Mouse (Mus musculus) MEL (cell line): ENCODE data around the gene Plcb3. TPM values are rescaled to one million over a fixed set of nuclear protein-coding genes. Genes with fewer than 3 reads are reported as not detected.

Experiments
- DNase-seq: peaks from one replicate; pipeline ENCODE4 v3.0.0; 2011; ENCODE audit warnings: low read depth, low spot score
- H3K27ac ChIP-seq: 2 replicates; pipeline ENCODE4 v1.5.1; 2012; ENCODE audit warnings: low read depth, mild to moderate bottlenecking, control low read depth, low read length, moderate library complexity; ENCODE audit not compliant: control insufficient read depth
- H3K27me3 ChIP-seq, 2 experiments: fragments of 150-350 bp in 1 of 2; sonication (generic) in 1 of 2; 2 replicates each; pipeline ENCODE4 v1.6.1; 2012; ENCODE audit warnings: low read length in 2 of 2, mild to moderate bottlenecking in 2 of 2, improper control_type of control experiment in 1 of 2, moderate library complexity in 1 of 2; ENCODE audit not compliant: insufficient read depth in 2 of 2, control insufficient read depth in 1 of 2
- H3K36me3 ChIP-seq, 2 experiments: 2 replicates each; pipeline ENCODE4 v1.6.1; 2012 to 2014; ENCODE audit warnings: low read length in 2 of 2, improper control_type of control experiment in 1 of 2, inconsistent platforms in 1 of 2, mild to moderate bottlenecking in 1 of 2; ENCODE audit not compliant: insufficient read depth in 2 of 2, control insufficient read depth in 1 of 2
- H3K4me1 ChIP-seq, 2 experiments: fragments of 150-350 bp in 1 of 2; sonication (generic) in 1 of 2; 2 replicates each; pipeline ENCODE4 v1.6.1; 2012; ENCODE audit warnings: low read length in 2 of 2, improper control_type of control experiment in 1 of 2, mild to moderate bottlenecking in 1 of 2; ENCODE audit not compliant: insufficient read depth in 2 of 2, control insufficient read depth in 1 of 2
- H3K4me3 ChIP-seq, 2 experiments: fragments of 150-350 bp in 1 of 2; sonication (generic) in 1 of 2; 2 replicates each; pipeline ENCODE4 v1.5.1; 2012; ENCODE audit warnings: low read depth in 2 of 2, low read length in 2 of 2, mild to moderate bottlenecking in 2 of 2, moderate library complexity in 2 of 2, control low read depth in 1 of 2, improper control_type of control experiment in 1 of 2; ENCODE audit not compliant: control insufficient read depth in 1 of 2, insufficient read depth in 1 of 2
- H3K79me2 ChIP-seq: 2 replicates; pipeline ENCODE4 v1.6.1; 2012; ENCODE audit warnings: mild to moderate bottlenecking, low read length, moderate library complexity; ENCODE audit not compliant: control insufficient read depth, poor library complexity, insufficient read depth
- H3K9ac ChIP-seq: 2 replicates; pipeline ENCODE4 v1.6.1; 2012; ENCODE audit warnings: low read depth, mild to moderate bottlenecking, control low read depth, low read length, moderate library complexity; ENCODE audit not compliant: control insufficient read depth, poor library complexity, severe bottlenecking
- H3K9me3 ChIP-seq: fragments of 150-350 bp; sonication (generic); replicated peaks from 2 replicates; pipeline ENCODE4 v1.6.1; 2012; ENCODE audit warnings: mild to moderate bottlenecking, low read length, improper control_type of control experiment, moderate library complexity; ENCODE audit not compliant: insufficient read depth
- BHLHE40 ChIP-seq: IDR thresholded peaks from 2 replicates; pipeline ENCODE4 v1.6.1; 2012; ENCODE audit warnings: low read depth, mild to moderate bottlenecking, inconsistent platforms, low read length, improper control_type of control experiment, borderline replicate concordance
- CTCF ChIP-seq, 3 experiments: IDR thresholded peaks in 2 of 3; conservative IDR thresholded peaks in 1 of 3; 2 replicates each; pipeline ENCODE4 v1.5.1; 2011 to 2012; ENCODE audit warnings: low read length in 3 of 3, low read depth in 2 of 3, mild to moderate bottlenecking in 2 of 3, improper control_type of control experiment in 1 of 3, inconsistent platforms in 1 of 3, mixed read lengths in 1 of 3, moderate library complexity in 1 of 3; ENCODE audit not compliant: control insufficient read depth in 1 of 3, insufficient read depth in 1 of 3, poor library complexity in 1 of 3, severe bottlenecking in 1 of 3
- ELF1 ChIP-seq: IDR thresholded peaks from 2 replicates; pipeline ENCODE4 v1.6.1; 2014; ENCODE audit warnings: low read depth, mild to moderate bottlenecking, inconsistent platforms, low read length, improper control_type of control experiment, moderate library complexity
- ETS1 ChIP-seq: IDR thresholded peaks from 2 replicates; pipeline ENCODE4 v1.6.1; 2012; ENCODE audit warnings: low read depth, mild to moderate bottlenecking, inconsistent platforms, low read length, improper control_type of control experiment, moderate library complexity
- GATA1 ChIP-seq: IDR thresholded peaks from 2 replicates; pipeline ENCODE4 v1.6.1; 2011; ENCODE audit warnings: low read depth, low read length, improper control_type of control experiment
- HCFC1 ChIP-seq: IDR thresholded peaks from 2 replicates; pipeline ENCODE4 v1.6.1; 2012; ENCODE audit warnings: low read depth, mild to moderate bottlenecking, inconsistent platforms, low read length, improper control_type of control experiment, moderate library complexity
- KAT2A ChIP-seq: conservative IDR thresholded peaks from 2 replicates; pipeline ENCODE4 v1.6.1; 2012; ENCODE audit warnings: low read depth, low read length, improper control_type of control experiment, inconsistent platforms
- MAFK ChIP-seq: IDR thresholded peaks from 2 replicates; pipeline ENCODE4 v1.6.1; 2011; ENCODE audit warnings: low read depth, mild to moderate bottlenecking, low read length, improper control_type of control experiment, borderline replicate concordance
- MAX ChIP-seq: IDR thresholded peaks from 2 replicates; pipeline ENCODE4 v1.6.1; 2011; ENCODE audit warnings: low read length, improper control_type of control experiment
- MAZ ChIP-seq: IDR thresholded peaks from 2 replicates; pipeline ENCODE4 v1.6.1; 2012; ENCODE audit warnings: low read depth, mild to moderate bottlenecking, inconsistent platforms, low read length, improper control_type of control experiment
- MEF2A ChIP-seq: IDR thresholded peaks from 2 replicates; pipeline ENCODE4 v1.6.1; 2014; ENCODE audit warnings: low read depth, mild to moderate bottlenecking, inconsistent platforms, low read length, improper control_type of control experiment; ENCODE audit not compliant: poor library complexity, insufficient replicate concordance, severe bottlenecking; ENCODE audit errors: extremely low read depth
- MYB ChIP-seq: IDR thresholded peaks from 2 replicates; pipeline ENCODE4 v1.6.1; 2011; ENCODE audit warnings: mild to moderate bottlenecking, low read depth, low read length, improper control_type of control experiment
- MYC ChIP-seq: IDR thresholded peaks from 2 replicates; pipeline ENCODE4 v1.6.1; 2011; ENCODE audit warnings: low read depth, mild to moderate bottlenecking, low read length, improper control_type of control experiment, moderate library complexity
- NELFE ChIP-seq: IDR thresholded peaks from 2 replicates; pipeline ENCODE4 v1.6.1; 2011; ENCODE audit warnings: low read depth, low read length, improper control_type of control experiment
- NRF1 ChIP-seq: IDR thresholded peaks from 2 replicates; pipeline ENCODE4 v1.6.1; 2014; ENCODE audit warnings: low read depth, mild to moderate bottlenecking, inconsistent platforms, low read length, improper control_type of control experiment, moderate library complexity; ENCODE audit not compliant: poor library complexity, insufficient read depth, severe bottlenecking
- POLR2AphosphoS2 ChIP-seq: IDR thresholded peaks from 2 replicates; pipeline ENCODE4 v1.6.1; 2011; ENCODE audit warnings: low read length, improper control_type of control experiment
- POLR2AphosphoS5 ChIP-seq: IDR thresholded peaks from 2 replicates; pipeline ENCODE4 v1.6.1; 2012; ENCODE audit warnings: low read depth, borderline replicate concordance, mild to moderate bottlenecking, inconsistent platforms, low read length, moderate library complexity, mixed read lengths
- RAD21 ChIP-seq: IDR thresholded peaks from 2 replicates; pipeline ENCODE4 v1.6.1; 2011; ENCODE audit warnings: mild to moderate bottlenecking, low read depth, low read length, improper control_type of control experiment
- RCOR1 ChIP-seq: IDR thresholded peaks from 2 replicates; pipeline ENCODE4 v1.6.1; 2012; ENCODE audit warnings: low read depth, mild to moderate bottlenecking, inconsistent platforms, low read length, improper control_type of control experiment
- SMC3 ChIP-seq: IDR thresholded peaks from 2 replicates; pipeline ENCODE4 v1.6.1; 2011; ENCODE audit warnings: low read depth, low read length, improper control_type of control experiment
- TBP ChIP-seq: IDR thresholded peaks from 2 replicates; pipeline ENCODE4 v1.8.0; 2011; ENCODE audit warnings: low read depth, low read length, improper control_type of control experiment
- USF1 ChIP-seq: IDR thresholded peaks from 2 replicates; pipeline ENCODE4 v1.6.1; 2014; ENCODE audit warnings: low read depth, mild to moderate bottlenecking, inconsistent platforms, low read length, improper control_type of control experiment, moderate library complexity
- USF2 ChIP-seq, 2 experiments: IDR thresholded peaks; 2 replicates each; pipeline ENCODE4 v1.6.1; 2011 to 2012; ENCODE audit warnings: improper control_type of control experiment in 2 of 2, low read length in 2 of 2, borderline replicate concordance in 1 of 2, inconsistent platforms in 1 of 2, low read depth in 1 of 2, mild to moderate bottlenecking in 1 of 2; ENCODE audit not compliant: insufficient read depth in 1 of 2
- ZMIZ1 ChIP-seq: IDR thresholded peaks from 2 replicates; pipeline ENCODE4 v1.6.1; 2012; ENCODE audit warnings: low read depth, mild to moderate bottlenecking, inconsistent platforms, low read length, improper control_type of control experiment, moderate library complexity
- polyA plus RNA-seq, 2 experiments: library from polyadenylated mRNA; stranded (reverse) in 1 of 2; unstranded in 1 of 2; fragments of >175 nt in 1 of 2; fragments of >200 nt in 1 of 2; gene quantifications; 2 replicates each; pipeline versions ENCODE4 v1.2.1 to v1.2.4; 2012; ENCODE audit warnings: low replicate concordance in 2 of 2, low read depth in 1 of 2; ENCODE audit not compliant: insufficient read length in 2 of 2, insufficient read depth in 1 of 2, missing spikeins in 1 of 2
- total RNA-seq: library from RNA; depleted of rRNA; stranded (reverse); fragments of 300-350 nt; gene quantifications from 2 replicates; pipeline ENCODE4 v1.2.3, GENCODE M21; 2012

The Plcb3 gene
- total and polyA plus RNA-seq, 3 experiments = 12.6 to 30.8 TPM; not detected in 1

DNA sequence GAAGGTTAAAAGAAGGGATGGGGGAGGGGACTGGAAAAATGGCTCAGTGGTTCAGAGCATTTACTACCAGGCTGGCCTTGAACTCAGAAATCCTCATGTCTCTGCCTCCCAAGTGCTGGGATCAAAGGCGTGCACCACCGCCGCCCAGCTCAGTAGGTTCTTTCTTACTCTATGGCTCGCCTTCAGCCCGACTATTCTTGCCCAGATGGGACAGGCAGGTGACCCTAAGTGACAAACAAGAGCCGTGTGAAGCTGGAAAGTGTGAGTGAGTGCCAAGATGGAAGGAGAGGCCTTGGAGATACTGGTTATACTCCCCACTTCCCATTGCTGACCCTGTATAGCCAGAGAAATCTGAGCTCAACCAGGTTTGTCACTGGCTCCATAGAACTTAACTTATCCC lies 32.6 kb downstream of the Plcb3 start:
- peaks cover 8% of the 10 kb centered on the region; the same call in 1 of the 2 replicates for H3K79me2 ChIP-seq
- no peak overlapping the region for H3K4me3 ChIP-seq
- no peak for DNase-seq
- no peak overlapping the region for H3K27ac ChIP-seq
- no peak overlapping the region for H3K9ac ChIP-seq
- H3K9me3 ChIP-seq = no peaks in the 10 kb centered on the region
- H3K27me3 ChIP-seq = no peaks in the 10 kb centered on the region
- peaks cover 0 to 2% of the 10 kb centered on the region in 2 experiments; a peak in 1 of 4 replicates for H3K36me3 ChIP-seq
- peaks cover 0 to 10% of the 10 kb centered on the region in 2 experiments; a peak in 2 of 4 replicates for H3K4me1 ChIP-seq
- no peak for TF ChIP-seq MYC
- no peak for TF ChIP-seq RCOR1
- no peak for TF ChIP-seq CTCF (IDR thresholded peaks at IDR 0.05 in 2 of 3, conservative IDR thresholded peaks at IDR 0.05 in 1 of 3; ENCODE audit: control insufficient read depth in 1 of 3, insufficient read depth in 1 of 3, low read depth in 2 of 3, low read length in 3 of 3, poor library complexity in 1 of 3, severe bottlenecking in 1 of 3)
- TF ChIP-seq NELFE = no peak
- no peak for TF ChIP-seq ELF1
- no peak for TF ChIP-seq MEF2A
- TF ChIP-seq GATA1 = no peak
- no peak for TF ChIP-seq MAFK
- no peak for TF ChIP-seq HCFC1
- TF ChIP-seq ZMIZ1 = no peak
- no peak for TF ChIP-seq ETS1
- TF ChIP-seq SMC3 = no peak
- no peak for TF ChIP-seq TBP
- TF ChIP-seq MAZ = no peak
- TF ChIP-seq POLR2AphosphoS5 = no peak
- TF ChIP-seq RAD21 = no peak
- no peak for TF ChIP-seq POLR2AphosphoS2
- TF ChIP-seq NRF1 = no peak
- no peak for TF ChIP-seq KAT2A

DNA sequence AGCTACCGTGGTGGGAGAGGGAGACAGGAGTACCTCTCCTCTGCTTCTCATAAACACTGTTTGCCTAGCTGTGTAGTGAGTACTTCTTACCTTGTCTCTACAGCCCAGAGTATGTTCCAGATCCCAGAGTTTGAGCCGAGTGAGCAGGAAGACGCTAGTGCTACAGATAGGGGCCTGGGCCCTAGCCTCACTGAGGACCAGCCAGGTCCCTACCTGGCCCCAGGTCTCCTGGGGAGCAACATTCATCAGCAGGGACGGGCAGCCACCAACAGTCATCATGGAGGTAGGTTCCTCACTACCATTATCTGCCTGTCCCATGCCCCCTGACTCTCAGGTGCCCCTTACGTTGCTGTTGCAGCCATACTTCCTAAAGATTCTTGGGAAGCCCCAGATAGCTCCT lies 33.5 kb downstream of the Plcb3 start:
- Histone ChIP-seq H3K4me3 (peak overlapping the region; percentile 62 to 78), H3K27ac (peak overlapping the region; percentile 41)
- TF ChIP-seq ELF1 = no peak
- no peak for TF ChIP-seq MYB
- TF ChIP-seq BHLHE40 = no peak
- TF ChIP-seq USF1 = no peak
- TF ChIP-seq RAD21 = no peak
- no peak for TF ChIP-seq MAX
- no peak for TF ChIP-seq MEF2A
- no peak for TF ChIP-seq USF2 (IDR thresholded peaks at IDR 0.05; ENCODE audit: borderline replicate concordance in 1 of 2, insufficient read depth in 1 of 2, low read depth in 1 of 2, low read length in 2 of 2)
- TF ChIP-seq, all 39 proteins: peak for 0
- H3K9me3 ChIP-seq = no peaks in the 10 kb centered on the region
- peaks cover 0 to 10% of the 10 kb centered on the region in 2 experiments; a peak in 2 of 4 replicates for H3K4me1 ChIP-seq
- H3K9ac ChIP-seq = peak overlapping the region; percentile 75
- H3K79me2 ChIP-seq = peaks cover 8% of the 10 kb centered on the region; the same call in 1 of the 2 replicates
- H3K27me3 ChIP-seq = no peaks in the 10 kb centered on the region
- peaks cover 0 to 2% of the 10 kb centered on the region in 2 experiments; a peak in 1 of 4 replicates for H3K36me3 ChIP-seq
- DNase-seq = no peak
